Mouse (Mus musculus) G1E (cell line): ENCODE data around the gene Vps35.

Experiments used
- CTCF ChIP-seq: IDR thresholded peaks from 2 replicates; pipeline ENCODE4 v1.5.1; 2012; ENCODE audit warnings: low read depth, low read length, inconsistent platforms, mixed read lengths
- GATA1 ChIP-seq: IDR thresholded peaks from 2 replicates; pipeline ENCODE4 v1.6.1; 2012; ENCODE audit warnings: borderline replicate concordance, low read length, inconsistent platforms, mixed read lengths
- POLR2AphosphoS5 ChIP-seq: IDR thresholded peaks from 2 replicates; pipeline ENCODE4 v1.6.1; 2012; ENCODE audit warnings: low read depth, low read length, inconsistent platforms; ENCODE audit not compliant: insufficient replicate concordance
- TAL1 ChIP-seq: conservative IDR thresholded peaks from 2 replicates; pipeline ENCODE4 v1.6.1; 2012; ENCODE audit warnings: low read depth, low read length, inconsistent platforms, mixed read lengths

DNA sequence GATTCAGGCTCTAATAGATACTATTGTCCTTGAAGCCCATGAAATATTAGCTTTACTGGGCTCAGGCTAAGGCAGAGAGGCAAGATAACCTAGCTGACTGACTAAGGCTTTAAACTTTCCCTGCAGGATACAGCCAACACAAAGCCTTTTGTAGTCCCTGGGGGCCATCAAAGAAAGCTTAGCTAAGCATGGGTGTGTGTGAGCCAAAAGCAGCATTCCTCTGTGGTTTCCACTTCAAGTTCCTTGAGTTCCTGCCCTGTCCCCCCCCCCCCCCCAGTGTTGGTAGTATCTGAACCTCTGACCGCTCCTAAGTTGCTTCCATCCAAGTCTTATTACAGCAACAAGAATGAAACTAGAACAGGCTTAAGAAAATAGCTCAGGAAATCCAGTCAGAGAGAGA, 29.9 kb upstream of the Vps35 start:
- TF ChIP-seq CTCF (no peak), TAL1 (no peak), GATA1 (no peak), POLR2AphosphoS5 (no peak)
